Mouse (Mus musculus) heart, embryonic 13.5 days (tissue): ENCODE results near the gene Doxl2. TPM values are rescaled to one million over a fixed set of nuclear protein-coding genes. Genes with fewer than 3 reads are reported as not detected.
"Not testable (repeated sequence)": the region's sequence is repeated elsewhere in the genome, so short reads cannot be mapped to it uniquely, and the experiment has no call there.

Experiments used
- ATAC-seq: fragments of 200-750 bp; cut with Nextera tagmentation; 2 replicates; pipeline ENCODE4 v1.8.0; 2017; ENCODE audit warnings: moderate TSS enrichment; ENCODE audit not compliant: insufficient number of reproducible peaks, low FRiP score, low TSS enrichment; ENCODE audit errors: extremely low read depth
- H3K27ac ChIP-seq: fragments of 300-500 bp; sonication (generic); replicated peaks from 2 replicates; pipeline ENCODE4 v1.5.1; 2015; ENCODE audit warnings: moderate library complexity, mild to moderate bottlenecking, inconsistent platforms
- H3K27me3 ChIP-seq: fragments of 300-500 bp; sonication (generic); replicated peaks from 2 replicates; pipeline ENCODE4 v1.6.1; 2015; ENCODE audit warnings: mild to moderate bottlenecking, inconsistent platforms
- H3K36me3 ChIP-seq: fragments of 300-500 bp; sonication (generic); 2 replicates; pipeline ENCODE4 v1.6.1; 2015; ENCODE audit warnings: mild to moderate bottlenecking, inconsistent platforms
- H3K4me1 ChIP-seq: fragments of 300-500 bp; sonication (generic); 2 replicates; pipeline ENCODE4 v1.6.1; 2015; ENCODE audit warnings: inconsistent platforms
- H3K4me2 ChIP-seq: fragments of 300-500 bp; sonication (generic); 2 replicates; pipeline ENCODE4 v1.6.1; 2015; ENCODE audit warnings: inconsistent platforms, mild to moderate bottlenecking, moderate library complexity
- H3K4me3 ChIP-seq: fragments of 300-500 bp; sonication (generic); 2 replicates; pipeline ENCODE4 v1.5.1; 2015; ENCODE audit warnings: moderate library complexity, mild to moderate bottlenecking, inconsistent platforms
- H3K9ac ChIP-seq: fragments of 300-500 bp; sonication (generic); 2 replicates; pipeline ENCODE4 v1.6.1; 2015; ENCODE audit warnings: inconsistent platforms, mild to moderate bottlenecking, moderate library complexity
- H3K9me3 ChIP-seq: fragments of 300-500 bp; sonication (generic); 2 replicates; pipeline ENCODE4 v1.6.1; 2016; ENCODE audit warnings: inconsistent platforms
- WGBS: fragments of 180-500 bp; shearing (Covaris S2); methylation state at CpG from one replicate; pipeline ENCODE4 v1.1.7; 2015; ENCODE audit warnings: mixed read lengths; 5-methylcytosine and 5-hydroxymethylcytosine counted together
- polyA plus RNA-seq: library from polyadenylated mRNA; unstranded; fragments of >200 nt; fragmentation: Nextera tagmentation; extraction: Ambion mirVana; gene quantifications from 2 replicates; pipeline ENCODE4 v1.2.1, GENCODE M21; 2015

Doxl2 gene
- polyA plus RNA-seq: not detected in 2 replicates

GRCm38 (mm10) chr6:48974663-48975062, at the start of gene Doxl2:
TSS of gene Doxl2 (plus strand) at chr6:48974963.
- no peak for ATAC-seq
- no peak within 1 kb of the TSS for H3K9ac ChIP-seq
- WGBS: 63% methylated on average over 2 of the region's 2 CpGs
- H3K9me3 ChIP-seq: no peaks in the 10 kb centered on the region
- H3K4me2 ChIP-seq: no peak within 1 kb of the TSS
- no peak within 1 kb of the TSS for H3K27ac ChIP-seq
- no peaks in the 10 kb centered on the region for H3K36me3 ChIP-seq
- H3K27me3 ChIP-seq: no peaks in the 10 kb centered on the region
- no peak within 1 kb of the TSS for H3K4me3 ChIP-seq
- H3K4me1 ChIP-seq: no peaks in the 10 kb centered on the region

- H3K9me3 ChIP-seq: no peaks in the 10 kb centered on the region
- no peak within 1 kb of the TSS for H3K4me2 ChIP-seq
- H3K27me3 ChIP-seq: no peaks in the 10 kb centered on the region; the same call in 1 of the 2 replicates
- H3K4me1 ChIP-seq: peaks cover 10% of the 10 kb centered on the region
- H3K27ac ChIP-seq: no peak within 1 kb of the TSS
- WGBS: 81% methylated on average over 5 of the region's 5 CpGs
- no peak within 1 kb of the TSS for H3K4me3 ChIP-seq
- no peaks in the 10 kb centered on the region for H3K36me3 ChIP-seq
- no peak for ATAC-seq
- no peak within 1 kb of the TSS for H3K9ac ChIP-seq
Measured at GRCm38 (mm10) chr6:48929595-48929994, 45.2 kb upstream of the Doxl2 start, which contains the start of gene 1600015I10Rik. TSS of gene 1600015I10Rik (plus strand) at chr6:48929895.

GRCm38 (mm10) chr6:48949596-48949995, 25.2 kb upstream of the Doxl2 start:
- 0 out of 2 replicates have a peak, but pooled peaks cover 3% of the 10 kb centered on the region for H3K9me3 ChIP-seq
- ATAC-seq: no peak
- no peak overlapping the region for H3K9ac ChIP-seq
- 67% methylated on average over 2 of the region's 2 CpGs for WGBS
- no peak overlapping the region for H3K4me2 ChIP-seq
- H3K27me3 ChIP-seq: no peaks in the 10 kb centered on the region
- H3K27ac ChIP-seq: no peak overlapping the region
- H3K4me1 ChIP-seq: no peaks in the 10 kb centered on the region
- H3K36me3 ChIP-seq: no peaks in the 10 kb centered on the region
- H3K4me3 ChIP-seq: no peak overlapping the region

DNA sequence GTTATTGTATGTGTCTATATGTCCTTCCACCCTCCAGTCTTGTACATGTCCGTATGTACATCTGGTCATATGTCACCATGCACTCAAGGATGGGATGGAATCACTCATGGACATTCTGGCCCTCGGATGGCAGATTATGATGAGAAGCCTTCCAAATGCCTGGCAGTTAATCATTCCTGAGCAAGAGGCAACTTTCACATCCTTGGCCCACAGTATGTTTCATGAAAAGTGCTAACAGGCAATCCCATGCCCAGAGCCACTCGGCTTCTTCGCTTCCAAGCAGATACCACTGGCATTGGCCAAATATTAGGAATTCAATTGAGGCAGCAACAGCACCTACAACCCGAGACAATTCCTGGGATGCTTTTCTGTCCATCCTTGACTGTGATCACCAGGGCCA, 24.1 kb upstream of the Doxl2 start:
- H3K4me2 ChIP-seq: no peak overlapping the region
- H3K4me3 ChIP-seq: no peak overlapping the region
- no peak overlapping the region for H3K9ac ChIP-seq
- H3K27ac ChIP-seq: no peak overlapping the region
- no peaks in the 10 kb centered on the region for H3K36me3 ChIP-seq
- H3K4me1 ChIP-seq: no peaks in the 10 kb centered on the region
- 74% methylated on average over 5 of the region's 5 CpGs for WGBS
- H3K27me3 ChIP-seq: no peaks in the 10 kb centered on the region
- no peaks in the 10 kb centered on the region for H3K9me3 ChIP-seq
- no peak for ATAC-seq

DNA sequence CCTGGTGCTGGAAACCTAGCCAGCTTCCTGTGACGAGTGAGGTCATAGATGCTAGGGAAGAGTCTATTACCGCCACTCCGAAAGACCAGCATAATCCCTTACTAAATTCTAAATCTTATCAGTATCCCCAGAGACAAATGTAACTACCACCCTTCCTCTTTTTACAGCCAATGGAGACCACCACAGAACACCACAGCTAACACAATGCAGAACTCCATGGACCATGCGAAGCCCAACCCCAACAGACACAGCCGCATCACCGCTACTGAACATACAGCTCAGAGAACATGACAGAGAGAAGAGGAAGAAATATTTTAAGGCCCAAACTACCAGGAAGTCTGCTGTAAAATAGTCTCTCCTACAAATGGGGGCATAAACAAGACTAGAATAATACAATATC, 23.1 kb upstream of the Doxl2 start:
- Histone ChIP-seq H3K27me3 (no peaks in the 10 kb centered on the region), H3K9ac (no peak overlapping the region), H3K9me3 (no peaks in the 10 kb centered on the region), H3K4me3 (no peak overlapping the region), H3K36me3 (no peaks in the 10 kb centered on the region), H3K4me1 (no peaks in the 10 kb centered on the region), H3K27ac (no peak overlapping the region), H3K4me2 (no peak overlapping the region)
- no peak for ATAC-seq
- WGBS: 76% methylated on average over 6 of the region's 6 CpGs

DNA sequence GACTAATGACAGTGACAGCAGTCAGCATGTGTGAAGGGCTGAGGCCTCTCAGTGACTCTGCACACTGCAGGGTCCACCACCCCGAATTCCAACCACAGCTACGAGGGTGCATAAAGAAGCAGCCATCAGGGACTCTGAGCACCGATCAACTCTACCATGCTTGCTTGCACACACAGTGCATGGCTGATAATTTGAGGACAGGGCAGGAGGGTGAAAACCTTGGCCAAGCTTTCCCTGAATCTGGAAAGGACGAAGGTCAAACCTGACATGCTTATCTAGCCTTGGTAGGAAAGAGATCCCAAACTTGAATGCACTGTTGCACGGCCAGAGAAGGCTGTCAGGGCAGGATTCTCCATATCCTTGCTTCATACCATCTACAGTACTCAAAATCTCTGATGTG, 21.5 kb upstream of the Doxl2 start:
- H3K4me2 ChIP-seq: no peak overlapping the region
- H3K9me3 ChIP-seq: no peaks in the 10 kb centered on the region
- no peak overlapping the region for H3K4me3 ChIP-seq
- H3K27me3 ChIP-seq: no peaks in the 10 kb centered on the region
- ATAC-seq: no peak
- H3K4me1 ChIP-seq: no peaks in the 10 kb centered on the region
- H3K27ac ChIP-seq: no peak overlapping the region
- H3K36me3 ChIP-seq: no peaks in the 10 kb centered on the region
- WGBS: 75% methylated on average over 5 of the region's 5 CpGs
- H3K9ac ChIP-seq: no peak overlapping the region

DNA sequence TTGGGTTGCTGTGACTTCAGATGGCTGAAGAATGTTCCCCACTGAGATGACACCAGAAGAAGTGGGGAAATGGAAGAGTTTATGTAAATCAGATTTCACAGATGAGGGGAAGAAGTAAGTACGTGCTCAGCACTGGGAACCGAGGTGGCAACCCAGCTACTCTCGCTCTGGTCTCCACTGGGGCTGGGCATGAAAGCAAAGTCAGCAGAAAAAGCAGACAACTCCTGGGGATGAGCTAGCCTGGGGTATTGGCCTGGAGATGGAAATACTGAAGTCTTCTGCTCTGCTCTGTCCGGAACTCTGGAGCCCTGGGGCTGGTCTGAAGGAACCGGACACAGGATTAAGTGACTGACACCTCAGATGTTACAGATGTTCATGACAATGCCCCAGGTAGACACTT, 20.6 kb upstream of the Doxl2 start:
- H3K27ac ChIP-seq: no peak overlapping the region
- 74% methylated on average over 5 of the region's 5 CpGs for WGBS
- no peak for ATAC-seq

DNA sequence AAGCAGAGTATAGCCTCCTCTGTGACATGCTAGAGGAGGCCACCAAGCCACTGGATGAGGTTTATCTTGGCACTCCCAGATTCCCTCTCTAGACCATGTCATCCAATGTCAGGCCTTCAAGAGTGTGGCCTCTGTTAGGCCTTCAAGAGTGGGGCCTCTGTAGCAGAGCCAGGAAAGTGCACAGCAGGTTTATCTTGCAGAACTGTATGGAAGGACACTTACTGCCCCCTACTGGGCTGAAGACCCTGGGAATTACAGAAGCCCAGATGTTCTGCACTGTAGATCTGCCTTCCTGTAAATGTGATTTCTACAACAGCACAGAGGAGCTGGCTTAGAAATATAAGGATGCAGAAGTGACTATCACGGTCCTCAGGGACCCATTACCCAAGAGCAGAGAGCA, 19.8 kb upstream of the Doxl2 start:
- no peak for ATAC-seq

More for the DNA sequence above, 20.6 kb upstream of the Doxl2 start:
- Histone ChIP-seq H3K36me3 (no peaks in the 10 kb centered on the region), H3K4me2 (no peak overlapping the region), H3K4me1 (no peaks in the 10 kb centered on the region), H3K9me3 (no peaks in the 10 kb centered on the region), H3K4me3 (no peak overlapping the region), H3K27me3 (no peaks in the 10 kb centered on the region), H3K9ac (no peak overlapping the region)

DNA sequence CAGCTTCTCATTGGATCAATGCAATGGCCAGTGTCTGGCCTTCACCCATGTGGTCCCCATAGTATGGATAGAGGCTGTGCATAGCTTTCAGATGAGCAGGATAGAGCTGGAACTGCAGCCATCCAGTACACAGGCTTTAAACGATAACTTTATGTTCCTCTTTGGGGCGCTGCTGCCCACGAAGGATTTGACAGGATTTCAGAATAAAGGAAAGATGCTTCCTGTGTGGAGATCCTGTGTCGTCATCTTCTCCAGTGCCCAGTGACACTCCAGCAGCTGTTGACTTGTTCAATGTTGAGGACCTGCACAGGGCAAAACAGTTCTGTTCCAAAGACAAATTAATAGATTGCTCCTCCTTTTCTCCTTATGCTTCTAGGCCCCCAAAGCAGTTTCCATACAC, 18.0 kb upstream of the Doxl2 start:
- Histone ChIP-seq H3K36me3 (no peaks in the 10 kb centered on the region), H3K9ac (no peak overlapping the region), H3K27ac (no peak overlapping the region), H3K27me3 (no peaks in the 10 kb centered on the region), H3K4me2 (no peak overlapping the region), H3K4me1 (no peaks in the 10 kb centered on the region), H3K4me3 (no peak overlapping the region), H3K9me3 (no peaks in the 10 kb centered on the region)
- 72% methylated on average over 4 of the region's 4 CpGs for WGBS
- ATAC-seq: no peak

More for the DNA sequence above, 19.8 kb upstream of the Doxl2 start:
- Histone ChIP-seq H3K36me3 (no peaks in the 10 kb centered on the region), H3K27me3 (no peaks in the 10 kb centered on the region), H3K4me3 (no peak overlapping the region), H3K9me3 (no peaks in the 10 kb centered on the region), H3K4me2 (no peak overlapping the region), H3K9ac (no peak overlapping the region), H3K4me1 (no peaks in the 10 kb centered on the region), H3K27ac (no peak overlapping the region)
- 32% methylated on average over 1 of the region's 1 CpGs for WGBS

DNA sequence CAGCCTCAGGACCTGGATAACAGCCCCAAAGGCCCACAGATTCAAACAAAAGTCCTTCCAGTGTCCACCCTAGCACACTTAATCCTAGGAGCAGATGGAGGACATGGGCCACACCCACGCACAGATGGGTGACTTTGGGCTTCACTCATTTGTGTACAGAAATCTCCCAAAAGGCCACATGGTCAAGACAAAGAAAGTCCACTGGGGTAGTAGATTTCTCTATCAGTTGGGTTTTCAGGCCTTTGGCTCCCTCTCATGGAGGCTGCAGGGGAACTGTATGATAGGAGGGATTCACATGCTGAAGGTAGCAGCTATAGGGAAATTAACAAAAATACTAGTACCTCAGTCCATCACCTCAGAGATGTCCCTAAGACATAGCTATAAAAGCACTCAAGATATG, 16.7 kb upstream of the Doxl2 start:
- Histone ChIP-seq H3K4me3 (no peak overlapping the region), H3K27me3 (0 out of 2 replicates have a peak, but pooled peaks cover 3% of the 10 kb centered on the region), H3K4me2 (no peak overlapping the region), H3K27ac (no peak overlapping the region), H3K9me3 (no peaks in the 10 kb centered on the region), H3K4me1 (no peaks in the 10 kb centered on the region), H3K36me3 (no peaks in the 10 kb centered on the region), H3K9ac (no peak overlapping the region)
- 63% methylated on average over 1 of the region's 1 CpGs for WGBS
- no peak for ATAC-seq

DNA sequence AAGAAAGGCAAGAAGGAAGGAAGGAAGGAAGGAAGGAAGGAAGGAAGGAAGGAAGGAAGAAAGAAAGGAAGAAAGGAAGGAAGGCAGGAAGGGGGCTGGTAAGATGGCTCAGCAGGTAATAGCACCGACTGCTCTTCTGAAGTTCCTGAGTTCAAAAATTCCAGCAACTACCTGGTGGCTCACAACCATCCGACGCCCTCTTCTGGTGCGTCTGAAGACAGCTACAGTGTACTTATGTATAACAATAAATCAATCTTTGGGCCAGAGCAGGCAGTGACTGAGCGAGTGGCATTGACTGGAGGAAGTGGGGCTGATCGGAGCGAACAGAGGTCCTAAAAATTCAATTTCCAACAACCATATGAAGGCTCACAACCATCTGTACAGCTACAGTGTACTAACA, 15.6 kb upstream of the Doxl2 start:
- H3K4me2 ChIP-seq, H3K27ac ChIP-seq, H3K27me3 ChIP-seq, H3K9ac ChIP-seq, H3K4me1 ChIP-seq, H3K9me3 ChIP-seq, H3K4me3 ChIP-seq, ATAC-seq, H3K36me3 ChIP-seq: not testable (repeated sequence)
- WGBS: 28% methylated on average over 7 of the region's 7 CpGs

GRCm38 (mm10) chr6:48966696-48967095, 8.1 kb upstream of the Doxl2 start:
- H3K27ac ChIP-seq, H3K4me3 ChIP-seq, H3K4me2 ChIP-seq, H3K36me3 ChIP-seq, H3K9me3 ChIP-seq, H3K4me1 ChIP-seq, H3K9ac ChIP-seq, ATAC-seq, H3K27me3 ChIP-seq: not testable (repeated sequence)
- 70% methylated on average over 5 of the region's 5 CpGs for WGBS
